Mouse (Mus musculus) heart, embryonic 12.5 days (tissue): ENCODE data around the gene Gm43552. TPM values are rescaled to one million over a fixed set of nuclear protein-coding genes. Genes with fewer than 3 reads are reported as not detected.

Experiments
- ATAC-seq: fragments of 200-750 bp; cut with Nextera tagmentation; 2 replicates; pipeline ENCODE4 v1.8.0; 2017; ENCODE audit warnings: moderate TSS enrichment, moderate library complexity; ENCODE audit not compliant: insufficient number of reproducible peaks, low FRiP score
- H3K27ac ChIP-seq: fragments of 300-500 bp; sonication (generic); 2 replicates; pipeline ENCODE4 v1.5.1; 2016; ENCODE audit warnings: mild to moderate bottlenecking, moderate library complexity; ENCODE audit not compliant: poor library complexity, severe bottlenecking
- H3K27me3 ChIP-seq: fragments of 300-500 bp; sonication (generic); replicated peaks from 2 replicates; pipeline ENCODE4 v1.6.1; 2016; ENCODE audit warnings: mild to moderate bottlenecking, moderate library complexity
- H3K36me3 ChIP-seq: fragments of 300-500 bp; sonication (generic); 2 replicates; pipeline ENCODE4 v1.6.1; 2016; ENCODE audit warnings: mild to moderate bottlenecking, moderate library complexity
- H3K4me1 ChIP-seq: fragments of 300-500 bp; sonication (generic); replicated peaks from 2 replicates; pipeline ENCODE4 v1.6.1; 2016; ENCODE audit warnings: mild to moderate bottlenecking
- H3K4me2 ChIP-seq: fragments of 300-500 bp; sonication (generic); 2 replicates; pipeline ENCODE4 v1.6.1; 2016; ENCODE audit warnings: mild to moderate bottlenecking, moderate library complexity
- H3K4me3 ChIP-seq: fragments of 300-500 bp; sonication (generic); 2 replicates; pipeline ENCODE4 v1.5.1; 2016; ENCODE audit warnings: mild to moderate bottlenecking
- H3K9ac ChIP-seq: fragments of 300-500 bp; sonication (generic); 2 replicates; pipeline ENCODE4 v1.6.1; 2016; ENCODE audit warnings: mild to moderate bottlenecking, moderate library complexity
- H3K9me3 ChIP-seq: fragments of 300-500 bp; sonication (generic); replicated peaks from 2 replicates; pipeline ENCODE4 v1.6.1; 2016; ENCODE audit warnings: mild to moderate bottlenecking, moderate library complexity
- WGBS: fragments of 180-500 bp; shearing (Covaris S2); methylation state at CpG from one replicate; pipeline ENCODE4 v1.1.7; 2016; 5-methylcytosine and 5-hydroxymethylcytosine counted together
- polyA plus RNA-seq: library from polyadenylated mRNA; unstranded; fragments of >200 nt; fragmentation: Nextera tagmentation; extraction: Ambion mirVana; gene quantifications from 2 replicates; pipeline ENCODE4 v1.2.1, GENCODE M21; 2016

Gm43552 gene
- polyA plus RNA-seq, 1 experiment from 2014 or later = not detected

- WGBS = 8% methylated on average over 26 of the region's 26 CpGs
- peak; percentile 92 for ATAC-seq
- Histone ChIP-seq H3K4me1 (peaks cover 34% of the 10 kb centered on the region), H3K27me3 (no peaks in the 10 kb centered on the region), H3K36me3 (peaks cover 53% of the 10 kb centered on the region), H3K4me3 (peak overlapping the region; percentile 20; the same call in 1 of the 2 replicates), H3K9ac (peak overlapping the region; percentile 54), H3K27ac (peak overlapping the region; percentile 99), H3K9me3 (no peaks in the 10 kb centered on the region), H3K4me2 (peak overlapping the region; percentile 58)
These were observed 76.8 kb downstream of the Gm43552 start for GRCm38 (mm10) chr5:65415653-65416458.

- WGBS = 54% methylated on average over 12 of the region's 12 CpGs
- H3K27ac ChIP-seq = peak overlapping the region; percentile 37; the same call in 1 of the 2 replicates
These were observed 84.6 kb downstream of the Gm43552 start for GRCm38 (mm10) chr5:65407989-65408388.

GRCm38 (mm10) chr5:65401251-65401994 lies 91.2 kb downstream of the Gm43552 start:
- H3K27me3 ChIP-seq = no peaks in the 10 kb centered on the region
- no peak overlapping the region for H3K4me3 ChIP-seq
- no peaks in the 10 kb centered on the region for H3K4me1 ChIP-seq
- ATAC-seq = 0 out of 2 replicates have a peak, but pooled peaks have one; percentile 45
- H3K9ac ChIP-seq = no peak overlapping the region
- H3K4me2 ChIP-seq = no peak overlapping the region
- WGBS = 23% methylated on average over 2 of the region's 2 CpGs
- no peaks in the 10 kb centered on the region for H3K9me3 ChIP-seq
- H3K27ac ChIP-seq = no peak overlapping the region
- H3K36me3 ChIP-seq = peaks cover 74% of the 10 kb centered on the region

More at GRCm38 (mm10) chr5:65407989-65408388, 84.6 kb downstream of the Gm43552 start:
- Histone ChIP-seq H3K4me1 (peaks cover 7% of the 10 kb centered on the region), H3K9ac (peak overlapping the region; percentile 22; the same call in 1 of the 2 replicates), H3K9me3 (no peaks in the 10 kb centered on the region), H3K27me3 (no peaks in the 10 kb centered on the region), H3K4me3 (no peak overlapping the region), H3K4me2 (no peak overlapping the region), H3K36me3 (peaks cover 66% of the 10 kb centered on the region)
- no peak for ATAC-seq

GRCm38 (mm10) chr5:65394425-65394824 lies 98.2 kb downstream of the Gm43552 start:
- Histone ChIP-seq H3K9me3 (no peaks in the 10 kb centered on the region), H3K4me2 (no peak overlapping the region), H3K27ac (no peak overlapping the region), H3K4me3 (no peak overlapping the region), H3K36me3 (peaks cover 48% of the 10 kb centered on the region), H3K4me1 (peaks cover 9% of the 10 kb centered on the region), H3K9ac (no peak overlapping the region), H3K27me3 (no peaks in the 10 kb centered on the region)
- ATAC-seq = no peak
- 89% methylated on average over 7 of the region's 7 CpGs for WGBS

- Histone ChIP-seq H3K36me3 (peaks cover 52% of the 10 kb centered on the region), H3K27me3 (no peaks in the 10 kb centered on the region), H3K4me1 (peaks cover 14% of the 10 kb centered on the region), H3K27ac (peak overlapping the region; percentile 59; the same call in 1 of the 2 replicates), H3K9me3 (no peaks in the 10 kb centered on the region), H3K9ac (peak overlapping the region; percentile 76), H3K4me2 (peak overlapping the region; percentile 90), H3K4me3 (peak overlapping the region; percentile 96)
- 5% methylated on average over 12 of the region's 12 CpGs for WGBS
- no peak for ATAC-seq
These were observed 100.9 kb downstream of the Gm43552 start for GRCm38 (mm10) chr5:65391753-65392152.

- ATAC-seq = peak; percentile 95
- Histone ChIP-seq H3K9me3 (no peaks in the 10 kb centered on the region), H3K4me2 (peak within 1 kb of the TSS; percentile 90), H3K4me3 (peak within 1 kb of the TSS; percentile 96), H3K4me1 (peaks cover 14% of the 10 kb centered on the region), H3K9ac (peak within 1 kb of the TSS; percentile 99), H3K27me3 (no peaks in the 10 kb centered on the region), H3K27ac (peak within 1 kb of the TSS; percentile 92), H3K36me3 (peaks cover 44% of the 10 kb centered on the region)
- under 1% methylated on average over 83 of the region's 83 CpGs for WGBS
These were observed 101.7 kb downstream of the Gm43552 start, which contains the start of the genes Rpl9 and Lias for GRCm38 (mm10) chr5:65390648-65391644. Gene Rpl9 (minus strand): TSS chr5:65391444. Gene Lias (plus strand): TSS chr5:65391497.

- no peaks in the 10 kb centered on the region for H3K9me3 ChIP-seq
- H3K4me2 ChIP-seq = no peak overlapping the region
- H3K4me1 ChIP-seq = peaks cover 14% of the 10 kb centered on the region
- 74% methylated on average over 6 of the region's 6 CpGs for WGBS
- peaks cover 38% of the 10 kb centered on the region for H3K36me3 ChIP-seq
- no peak overlapping the region for H3K27ac ChIP-seq
- H3K27me3 ChIP-seq = no peaks in the 10 kb centered on the region
- no peak overlapping the region for H3K4me3 ChIP-seq
- H3K9ac ChIP-seq = no peak overlapping the region
- no peak for ATAC-seq
These were observed 105.4 kb downstream of the Gm43552 start for GRCm38 (mm10) chr5:65387008-65387867.

GRCm38 (mm10) chr5:65385704-65386103 lies 106.9 kb downstream of the Gm43552 start:
- ATAC-seq = no peak
- H3K9me3 ChIP-seq = no peaks in the 10 kb centered on the region
- H3K9ac ChIP-seq = no peak overlapping the region
- peaks cover 14% of the 10 kb centered on the region for H3K4me1 ChIP-seq
- H3K27me3 ChIP-seq = no peaks in the 10 kb centered on the region
- 64% methylated on average over 2 of the region's 2 CpGs for WGBS
- H3K36me3 ChIP-seq = peaks cover 38% of the 10 kb centered on the region
- H3K4me3 ChIP-seq = no peak overlapping the region
- no peak overlapping the region for H3K4me2 ChIP-seq
- no peak overlapping the region for H3K27ac ChIP-seq
